Mouse (Mus musculus): ENCODE measurements at regions not wholly inside any gene's neighbourhood (a gene's known extent, or its start where the extent isn't known, plus 50 kb on each side); places are given as distances from the start of the nearest gene placed in this dataset.

DNA sequence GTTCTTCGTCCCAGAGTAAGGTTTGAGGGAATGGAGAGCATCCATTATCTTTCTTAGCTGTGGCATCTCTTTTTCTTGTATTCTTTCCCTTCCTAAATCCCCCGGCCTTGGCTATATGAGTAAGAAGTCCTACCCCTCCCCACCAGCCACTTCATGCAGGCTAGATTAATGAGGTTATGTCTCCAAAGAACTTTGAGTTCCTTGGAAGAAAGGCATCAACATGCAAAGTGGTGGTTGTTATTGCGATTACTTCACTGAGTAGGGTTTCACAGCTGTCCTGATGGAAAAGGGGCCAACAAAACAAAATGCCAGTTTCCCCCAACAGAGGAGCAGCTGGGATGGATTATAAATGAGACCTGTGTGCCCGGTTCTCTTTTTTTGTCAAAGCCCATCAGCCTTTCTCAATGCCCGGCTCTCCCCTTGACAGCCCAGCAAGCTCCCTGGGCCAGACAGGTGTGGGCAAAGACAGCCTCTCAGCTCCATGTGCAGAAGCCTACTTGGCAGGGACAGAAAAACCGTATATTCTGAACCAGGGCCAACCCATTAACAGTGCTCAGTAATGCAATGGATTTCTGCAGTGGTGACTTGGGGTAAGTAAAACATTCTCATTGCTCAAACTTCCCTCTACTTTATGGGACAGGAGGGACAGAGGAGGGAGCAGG lies 620.1 kb upstream of the 2610301B20Rik start:
- no peak for TF ChIP-seq ZNF384 (IDR thresholded peaks at IDR 0.05; ENCODE audit: low read depth, low read length)
- no peak for TF ChIP-seq MAFK (IDR thresholded peaks at IDR 0.05; ENCODE audit: insufficient read depth, low read depth, low read length)
- TF ChIP-seq HCFC1 (IDR thresholded peaks at IDR 0.05; ENCODE audit: borderline replicate concordance, insufficient read depth, low read length), result no peak
- TF ChIP-seq ZC3H11A (IDR thresholded peaks at IDR 0.05; ENCODE audit: borderline replicate concordance, low read depth, low read length), result no peak
- TF ChIP-seq CHD2 (IDR thresholded peaks at IDR 0.05; ENCODE audit: low read depth, low read length), result no peak
- no peak for DNase-seq (ENCODE audit: low read depth, low spot score)
- in situ Hi-C loops (cut with MboI; ENCODE audit: low sequenced_read_pairs in 2 of 2, unreplicated experiment in 2 of 2), result no loop called here
- no peaks in the 10 kb centered on the region for H3K36me3 ChIP-seq (ENCODE audit: control insufficient read depth, insufficient read depth, low read length, poor library complexity, severe bottlenecking)
- no peak overlapping the region for H3K27ac ChIP-seq (ENCODE audit: insufficient read depth, low read depth, low read length, poor library complexity, severe bottlenecking)
- H3K4me3 ChIP-seq (ENCODE audit: insufficient read depth in 1 of 2, low read depth in 1 of 2, low read length in 2 of 2, poor library complexity in 1 of 2, severe bottlenecking in 1 of 2), result no peak overlapping the region
- H3K9me3 ChIP-seq (ENCODE audit: control insufficient read depth, insufficient read depth, low read depth, low read length), result no peaks in the 10 kb centered on the region
- H3K9ac ChIP-seq (ENCODE audit: insufficient read depth, low read depth, low read length, poor library complexity, severe bottlenecking), result no peak overlapping the region
- H3K4me1 ChIP-seq (ENCODE audit: control insufficient read depth in 2 of 2, insufficient read depth in 2 of 2, low read length in 2 of 2, poor library complexity in 1 of 2), result no peaks in the 10 kb centered on the region

- Histone ChIP-seq H3K9ac (ENCODE audit: insufficient read depth, low read depth, low read length, poor library complexity, severe bottlenecking) (no peak overlapping the region), H3K36me3 (ENCODE audit: control insufficient read depth, insufficient read depth, low read length, poor library complexity, severe bottlenecking) (no peaks in the 10 kb centered on the region), H3K4me3 (ENCODE audit: insufficient read depth in 1 of 2, low read depth in 1 of 2, low read length in 2 of 2, poor library complexity in 1 of 2, severe bottlenecking in 1 of 2) (no peak overlapping the region), H3K27ac (ENCODE audit: insufficient read depth, low read depth, low read length, poor library complexity, severe bottlenecking) (no peak overlapping the region), H3K4me1 (ENCODE audit: control insufficient read depth in 2 of 2, insufficient read depth in 2 of 2, low read length in 2 of 2, poor library complexity in 1 of 2) (no peaks in the 10 kb centered on the region), H3K9me3 (ENCODE audit: control insufficient read depth, insufficient read depth, low read depth, low read length) (no peaks in the 10 kb centered on the region)
- DNase-seq (ENCODE audit: low read depth, low spot score), result no peak
- no peak for TF ChIP-seq MAFK (IDR thresholded peaks at IDR 0.05; ENCODE audit: insufficient read depth, low read depth, low read length)
- no peak for TF ChIP-seq HCFC1 (IDR thresholded peaks at IDR 0.05; ENCODE audit: borderline replicate concordance, insufficient read depth, low read length)
- TF ChIP-seq ZNF384 (IDR thresholded peaks at IDR 0.05; ENCODE audit: low read depth, low read length), result no peak
- TF ChIP-seq ZC3H11A (IDR thresholded peaks at IDR 0.05; ENCODE audit: borderline replicate concordance, low read depth, low read length), result no peak
- no peak for TF ChIP-seq CHD2 (IDR thresholded peaks at IDR 0.05; ENCODE audit: low read depth, low read length)
- in situ Hi-C loops (cut with MboI; ENCODE audit: low sequenced_read_pairs in 2 of 2, unreplicated experiment in 2 of 2), result no loop called here
Observed at GRCm38 (mm10) chr4:10257537-10257936, 616.8 kb upstream of the 2610301B20Rik start.

DNA sequence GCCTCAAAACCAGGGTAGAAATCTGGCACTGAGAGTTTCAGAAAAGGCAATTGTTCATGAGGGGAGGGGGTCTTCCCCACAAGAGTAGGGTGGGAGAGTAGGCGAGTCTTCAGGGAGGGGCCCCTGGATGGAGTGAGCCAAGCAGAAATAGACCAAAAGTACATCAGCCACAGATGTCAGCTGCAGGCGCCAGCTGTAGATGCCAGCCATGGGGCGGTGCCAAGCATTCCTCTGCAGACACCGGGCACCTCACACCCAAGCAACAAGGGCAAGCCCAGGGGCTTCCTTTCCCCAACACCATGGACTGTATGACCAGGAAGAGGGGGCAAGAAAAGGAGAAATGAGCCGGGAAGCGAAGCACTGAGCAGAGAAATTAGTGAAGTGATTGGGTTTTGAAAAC lies 613.9 kb upstream of the 2610301B20Rik start:
- in situ Hi-C loops (cut with MboI; ENCODE audit: low sequenced_read_pairs in 2 of 2, unreplicated experiment in 2 of 2), result no loop called here
- H3K9me3 ChIP-seq (ENCODE audit: control insufficient read depth, insufficient read depth, low read depth, low read length), result no peaks in the 10 kb centered on the region
- no peak overlapping the region for H3K4me3 ChIP-seq (ENCODE audit: insufficient read depth in 1 of 2, low read depth in 1 of 2, low read length in 2 of 2, poor library complexity in 1 of 2, severe bottlenecking in 1 of 2)
- no peak overlapping the region for H3K27ac ChIP-seq (ENCODE audit: insufficient read depth, low read depth, low read length, poor library complexity, severe bottlenecking)
- no peaks in the 10 kb centered on the region for H3K36me3 ChIP-seq (ENCODE audit: control insufficient read depth, insufficient read depth, low read length, poor library complexity, severe bottlenecking)
- TF ChIP-seq ZC3H11A (IDR thresholded peaks at IDR 0.05; ENCODE audit: borderline replicate concordance, low read depth, low read length) (no peak), HCFC1 (IDR thresholded peaks at IDR 0.05; ENCODE audit: borderline replicate concordance, insufficient read depth, low read length) (no peak), MAFK (IDR thresholded peaks at IDR 0.05; ENCODE audit: insufficient read depth, low read depth, low read length) (no peak), CHD2 (IDR thresholded peaks at IDR 0.05; ENCODE audit: low read depth, low read length) (no peak), ZNF384 (IDR thresholded peaks at IDR 0.05; ENCODE audit: low read depth, low read length) (no peak)
- no peak overlapping the region for H3K9ac ChIP-seq (ENCODE audit: insufficient read depth, low read depth, low read length, poor library complexity, severe bottlenecking)
- H3K4me1 ChIP-seq (ENCODE audit: control insufficient read depth in 2 of 2, insufficient read depth in 2 of 2, low read length in 2 of 2, poor library complexity in 1 of 2), result no peaks in the 10 kb centered on the region
- no peak for DNase-seq (ENCODE audit: low read depth, low spot score)

- no peak overlapping the region for H3K4me3 ChIP-seq (ENCODE audit: insufficient read depth in 1 of 2, low read depth in 1 of 2, low read length in 2 of 2, poor library complexity in 1 of 2, severe bottlenecking in 1 of 2)
- TF ChIP-seq ZC3H11A (IDR thresholded peaks at IDR 0.05; ENCODE audit: borderline replicate concordance, low read depth, low read length) (no peak), ZNF384 (IDR thresholded peaks at IDR 0.05; ENCODE audit: low read depth, low read length) (no peak), MAFK (IDR thresholded peaks at IDR 0.05; ENCODE audit: insufficient read depth, low read depth, low read length) (no peak), HCFC1 (IDR thresholded peaks at IDR 0.05; ENCODE audit: borderline replicate concordance, insufficient read depth, low read length) (no peak), CHD2 (IDR thresholded peaks at IDR 0.05; ENCODE audit: low read depth, low read length) (no peak)
- DNase-seq (ENCODE audit: low read depth, low spot score), result no peak
- H3K27ac ChIP-seq (ENCODE audit: insufficient read depth, low read depth, low read length, poor library complexity, severe bottlenecking), result no peak overlapping the region
- H3K4me1 ChIP-seq (ENCODE audit: control insufficient read depth in 2 of 2, insufficient read depth in 2 of 2, low read length in 2 of 2, poor library complexity in 1 of 2), result no peaks in the 10 kb centered on the region
- in situ Hi-C loops (cut with MboI; ENCODE audit: low sequenced_read_pairs in 2 of 2, unreplicated experiment in 2 of 2), result no loop called here
- no peaks in the 10 kb centered on the region for H3K9me3 ChIP-seq (ENCODE audit: control insufficient read depth, insufficient read depth, low read depth, low read length)
- no peaks in the 10 kb centered on the region for H3K36me3 ChIP-seq (ENCODE audit: control insufficient read depth, insufficient read depth, low read length, poor library complexity, severe bottlenecking)
- no peak overlapping the region for H3K9ac ChIP-seq (ENCODE audit: insufficient read depth, low read depth, low read length, poor library complexity, severe bottlenecking)
Observed at GRCm38 (mm10) chr4:10265942-10266341, 608.4 kb upstream of the 2610301B20Rik start.

All from ES-E14 (cell line).